13 mouse cellular contexts compared by ENCODE assay signal in the genomic region with DNA sequence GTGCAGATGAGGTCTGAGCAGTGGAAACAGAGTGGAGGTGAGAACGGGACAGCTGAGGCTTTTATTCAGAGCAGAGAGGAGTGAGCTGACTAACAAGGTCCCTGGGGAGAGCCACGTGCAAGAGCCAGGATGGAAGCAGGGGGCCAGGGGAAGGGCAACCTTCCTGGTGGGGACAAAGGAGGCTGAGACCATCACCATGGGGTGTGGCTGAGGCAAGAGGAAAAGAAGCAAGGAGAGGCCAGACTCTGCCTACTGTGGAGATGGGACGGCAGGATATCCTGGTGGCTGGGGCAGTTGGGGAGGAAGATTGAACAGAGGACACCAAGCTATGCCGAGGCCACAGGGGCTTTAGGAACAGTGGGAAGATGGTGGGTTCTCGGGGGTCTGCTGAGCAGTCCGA. TPM values are rescaled to one million over a fixed set of nuclear protein-coding genes. Genes with fewer than 3 reads are reported as not detected.
DNase-seq lines count a peak whose midpoint lies in the region; ATAC-seq lines count a peak whose summit lies in the region.
"Had no signal": no experiment of that assay in that cellular context is flagged by ENCODE, and none has a peak within 500 bp of the region (broad histone marks: within the 10 kb centered on the region; RNA-seq: fewer than 3 reads in every experiment).

No protein-coding gene starts in this region.

- H3K9me3 ChIP-seq in intestine, embryonic 16.5 days (ENCODE audit: control insufficient read depth, low read length), result no peaks in the 10 kb centered on the region
- H3K9me3 ChIP-seq in intestine, embryonic 15.5 days, result no peaks in the 10 kb centered on the region
- no peaks in the 10 kb centered on the region for H3K9me3 ChIP-seq in embryonic facial prominence, embryonic 14.5 days (ENCODE audit: control insufficient read depth, low read length)
- H3K9me3 ChIP-seq: embryonic facial prominence, embryonic 15.5 days; G1E; liver, embryonic 12.5 days had no signal

- H3K27me3 ChIP-seq in intestine, embryonic 16.5 days (replicated peaks; ENCODE audit: control insufficient read depth, insufficient read depth, low read length), result no peaks in the 10 kb centered on the region
- no peaks in the 10 kb centered on the region for H3K27me3 ChIP-seq in intestine, embryonic 15.5 days (replicated peaks)
- H3K27me3 ChIP-seq in embryonic facial prominence, embryonic 14.5 days (replicated peaks; ENCODE audit: control insufficient read depth, insufficient read depth, low read length), result no peaks in the 10 kb centered on the region
- H3K27me3 ChIP-seq: embryonic facial prominence, embryonic 15.5 days had no signal

- no peak overlapping the region for H3K4me3 ChIP-seq in intestine, embryonic 16.5 days (ENCODE audit: low read length)
- H3K4me3 ChIP-seq in intestine, embryonic 15.5 days (replicated peaks), result no peak overlapping the region
- H3K4me3 ChIP-seq in embryonic facial prominence, embryonic 14.5 days (ENCODE audit: low read depth, low read length), result no peak overlapping the region
- H3K4me3 ChIP-seq: embryonic facial prominence, embryonic 15.5 days; liver, embryonic 12.5 days had no signal

- 0 out of 2 replicates have a peak, but pooled peaks cover 10% of the 10 kb centered on the region for H3K4me1 ChIP-seq in intestine, embryonic 16.5 days (ENCODE audit: control insufficient read depth, insufficient read depth, low read length)
- peaks cover 11% of the 10 kb centered on the region; the same call in 1 of the 2 replicates for H3K4me1 ChIP-seq in intestine, embryonic 15.5 days (replicated peaks)
- H3K4me1 ChIP-seq in embryonic facial prominence, embryonic 14.5 days (ENCODE audit: control insufficient read depth, insufficient read depth, low read length), result peaks cover 11% of the 10 kb centered on the region

- H3K27ac ChIP-seq in intestine, embryonic 16.5 days (ENCODE audit: low read length), result no peak overlapping the region
- H3K27ac ChIP-seq in intestine, embryonic 15.5 days, result no peak overlapping the region
- no peak overlapping the region for H3K27ac ChIP-seq in embryonic facial prominence, embryonic 14.5 days (replicated peaks; ENCODE audit: low read depth, low read length)
- H3K27ac ChIP-seq: embryonic facial prominence, embryonic 15.5 days; liver, embryonic 12.5 days had no signal

- H3K4me2 ChIP-seq in intestine, embryonic 16.5 days (ENCODE audit: low read depth, low read length), result no peak overlapping the region
- no peak overlapping the region for H3K4me2 ChIP-seq in intestine, embryonic 15.5 days (replicated peaks)
- no peak overlapping the region for H3K4me2 ChIP-seq in embryonic facial prominence, embryonic 14.5 days (ENCODE audit: low read depth, low read length)
- H3K4me2 ChIP-seq: embryonic facial prominence, embryonic 15.5 days; liver, embryonic 12.5 days had no signal

- ATAC-seq in intestine, embryonic 16.5 days, result peak; percentile 14; the same call in 1 of the 2 replicates
- no peak for ATAC-seq in intestine, embryonic 15.5 days
- 0 out of 2 replicates have a peak, but pooled peaks have one; percentile 20 for ATAC-seq in embryonic facial prominence, embryonic 14.5 days (ENCODE audit: low read depth)
- ATAC-seq: liver, embryonic 12.5 days had no signal

- peak; percentile 66 for DNase-seq in ZHBTc4 (ENCODE audit: low read depth, low spot score)
- no peak for DNase-seq in embryonic facial prominence, embryonic 14.5 days (ENCODE audit: low spot score)
- peak; percentile 47 to 72 for DNase-seq in kidney, postnatal 25 days
- no peak for DNase-seq in retina, postnatal 1 day
- no peak for DNase-seq in urinary bladder, postnatal 36 days (ENCODE audit: low spot score in 2 of 2)
- DNase-seq: adrenal gland, adult 8-10 months; cerebellum, adult 2 months; gastrocnemius, postnatal 36 days had no signal

- WGBS in intestine, embryonic 16.5 days, result 32% methylated on average over 6 of the region's 6 CpGs
- 30% methylated on average over 6 of the region's 6 CpGs for WGBS in intestine, embryonic 15.5 days
- WGBS in embryonic facial prominence, embryonic 14.5 days, result 31% methylated on average over 6 of the region's 6 CpGs

- H3K9ac ChIP-seq in intestine, embryonic 16.5 days (ENCODE audit: low read depth, low read length), result no peak overlapping the region
- H3K9ac ChIP-seq in intestine, embryonic 15.5 days, result no peak overlapping the region
- no peak overlapping the region for H3K9ac ChIP-seq in embryonic facial prominence, embryonic 14.5 days (ENCODE audit: low read depth, low read length)
- H3K9ac ChIP-seq: embryonic facial prominence, embryonic 15.5 days; liver, embryonic 12.5 days had no signal

- H3K36me3 ChIP-seq in intestine, embryonic 16.5 days (ENCODE audit: control insufficient read depth, insufficient read depth, low read length), result no peaks in the 10 kb centered on the region
- H3K36me3 ChIP-seq in intestine, embryonic 15.5 days, result no peaks in the 10 kb centered on the region
- H3K36me3 ChIP-seq in embryonic facial prominence, embryonic 14.5 days (ENCODE audit: control insufficient read depth, insufficient read depth, low read length), result no peaks in the 10 kb centered on the region
- H3K36me3 ChIP-seq: embryonic facial prominence, embryonic 15.5 days; G1E; liver, embryonic 12.5 days had no signal

RNA-seq across cellular contexts. Expression of gene Prex1, which starts 26.7 kb away (rescaled TPM):
- 7.9 and 8.0 TPM in 2 replicates for polyA plus RNA-seq in intestine, embryonic 16.5 days (2015; fragmentation: Nextera tagmentation; extraction: Ambion mirVana)
- polyA plus RNA-seq in intestine, embryonic 15.5 days (2015; fragmentation: Nextera tagmentation; extraction: Ambion mirVana), result 9.6 and 10.6 TPM in 2 replicates
- 22.7 and 26.6 TPM in 2 replicates for polyA plus RNA-seq in embryonic facial prominence, embryonic 14.5 days (2014; fragmentation: Nextera tagmentation; extraction: Ambion mirVana)

Comparison
In these comparisons a context has a peak if more than half of its experiments do, and no peak if none do; other contexts are left out.
1. DNase-seq: peak in ZHBTc4 (single experiment) and kidney, postnatal 25 days (2 of 2); none in embryonic facial prominence, embryonic 14.5 days (single experiment), retina, postnatal 1 day (single experiment) and urinary bladder, postnatal 36 days (0 of 2).